Mouse (Mus musculus): ENCODE measurements around the gene Ankrd55. TPM values are rescaled to one million over a fixed set of nuclear protein-coding genes. Genes with fewer than 3 reads are reported as not detected.

Gene Ankrd55
- polyA plus RNA-seq, 1 experiment, result 3.0 TPM

- no peak overlapping the region for H3K27ac ChIP-seq (ENCODE audit: insufficient read depth, low read depth, low read length)
- no peak overlapping the region for H3K4me3 ChIP-seq (ENCODE audit: insufficient read depth, low read length)
- TF ChIP-seq POLR2A (IDR thresholded peaks at IDR 0.05; ENCODE audit: borderline replicate concordance, low read depth, low read length) (no peak), CTCF (IDR thresholded peaks at IDR 0.05; ENCODE audit: low read depth, low read length) (no peak)
- no peaks in the 10 kb centered on the region for H3K4me1 ChIP-seq (ENCODE audit: control insufficient read depth, insufficient read depth, low read length)
These were observed 116.5 kb downstream of the Ankrd55 start for GRCm38 (mm10) chr13:112404723-112405122.

DNA sequence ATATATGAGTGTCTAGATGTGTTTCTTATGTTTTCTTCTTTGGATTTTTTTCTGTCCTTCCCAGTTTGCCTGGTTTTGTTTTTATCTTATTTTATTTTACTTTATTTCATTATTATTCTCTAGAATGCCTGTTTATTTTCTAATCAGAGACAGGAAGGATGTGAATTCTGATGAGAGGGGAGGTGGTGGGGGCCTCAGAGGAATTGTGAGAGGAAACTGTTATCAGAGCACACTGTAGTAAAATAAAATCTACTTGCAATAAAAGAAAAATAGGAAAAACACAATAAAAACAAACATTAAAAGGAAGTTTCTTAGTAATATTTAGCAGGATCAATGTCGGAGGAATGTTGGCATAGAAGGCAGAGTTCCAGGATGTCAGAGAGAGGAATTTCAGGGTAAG, 116.9 kb downstream of the Ankrd55 start:
- no peaks in the 10 kb centered on the region for H3K4me1 ChIP-seq (ENCODE audit: control insufficient read depth, insufficient read depth, low read length)
- no peak overlapping the region for H3K27ac ChIP-seq (ENCODE audit: insufficient read depth, low read depth, low read length)
- H3K4me3 ChIP-seq (ENCODE audit: insufficient read depth, low read length), result no peak overlapping the region
- TF ChIP-seq POLR2A (IDR thresholded peaks at IDR 0.05; ENCODE audit: borderline replicate concordance, low read depth, low read length), result no peak
- no peak for TF ChIP-seq CTCF (IDR thresholded peaks at IDR 0.05; ENCODE audit: low read depth, low read length)

- no peak for TF ChIP-seq POLR2A (IDR thresholded peaks at IDR 0.05; ENCODE audit: borderline replicate concordance, low read depth, low read length)
- no peak for TF ChIP-seq CTCF (IDR thresholded peaks at IDR 0.05; ENCODE audit: low read depth, low read length)
- no peak overlapping the region for H3K27ac ChIP-seq (ENCODE audit: insufficient read depth, low read depth, low read length)
These were observed 118.4 kb downstream of the Ankrd55 start for GRCm38 (mm10) chr13:112406618-112407017.

GRCm38 (mm10) chr13:112407181-112407700, 119.0 kb downstream of the Ankrd55 start:
- no peak overlapping the region for H3K4me3 ChIP-seq (ENCODE audit: insufficient read depth, low read length)
- no peak overlapping the region for H3K27ac ChIP-seq (ENCODE audit: insufficient read depth, low read depth, low read length)
- TF ChIP-seq CTCF (IDR thresholded peaks at IDR 0.05; ENCODE audit: low read depth, low read length) (no peak), POLR2A (IDR thresholded peaks at IDR 0.05; ENCODE audit: borderline replicate concordance, low read depth, low read length) (no peak)
- H3K4me1 ChIP-seq (ENCODE audit: control insufficient read depth, insufficient read depth, low read length), result no peaks in the 10 kb centered on the region

More at GRCm38 (mm10) chr13:112406618-112407017, 118.4 kb downstream of the Ankrd55 start:
- no peak overlapping the region for H3K4me3 ChIP-seq (ENCODE audit: insufficient read depth, low read length)
- H3K4me1 ChIP-seq (ENCODE audit: control insufficient read depth, insufficient read depth, low read length), result no peaks in the 10 kb centered on the region

DNA sequence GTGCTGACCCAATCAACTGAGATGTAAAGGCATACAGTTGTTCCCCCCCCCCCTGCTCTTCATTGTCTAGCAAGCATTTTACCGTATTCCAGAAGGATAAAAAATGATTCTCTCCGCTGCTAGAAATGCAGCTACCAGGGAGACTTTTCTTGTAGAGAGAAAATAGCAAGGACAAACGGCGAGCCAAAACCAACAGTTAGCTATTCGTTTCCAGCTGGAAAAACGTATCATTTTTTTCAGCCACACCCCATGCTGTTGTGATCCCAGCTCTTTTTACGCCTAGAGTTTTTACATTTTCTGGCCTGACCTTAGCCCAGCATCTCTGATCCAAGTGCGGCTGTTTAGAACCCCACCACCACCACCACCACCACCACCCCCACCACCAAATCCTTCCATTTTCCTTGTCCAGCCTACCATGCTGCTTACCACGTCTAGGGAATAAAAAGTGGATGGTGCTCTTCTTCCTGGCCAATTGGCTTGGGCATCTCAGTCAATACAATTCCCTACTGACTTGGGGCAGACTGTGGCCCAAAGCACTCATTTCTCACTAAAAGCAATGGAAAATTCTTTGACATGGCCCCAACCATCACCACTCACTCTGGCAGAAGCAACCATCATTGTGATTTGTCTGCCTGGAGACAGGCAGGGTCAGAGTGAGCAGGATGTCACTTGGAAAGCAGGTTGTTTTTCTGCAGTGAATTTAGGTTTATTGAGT, 119.7 kb downstream of the Ankrd55 start:
- TF ChIP-seq CTCF (IDR thresholded peaks at IDR 0.05; ENCODE audit: low read depth, low read length) (no peak), POLR2A (IDR thresholded peaks at IDR 0.05; ENCODE audit: borderline replicate concordance, low read depth, low read length) (no peak)
- Histone ChIP-seq H3K4me1 (ENCODE audit: control insufficient read depth, insufficient read depth, low read length) (no peaks in the 10 kb centered on the region), H3K27ac (ENCODE audit: insufficient read depth, low read depth, low read length) (no peak overlapping the region), H3K4me3 (ENCODE audit: insufficient read depth, low read length) (no peak overlapping the region)

DNA sequence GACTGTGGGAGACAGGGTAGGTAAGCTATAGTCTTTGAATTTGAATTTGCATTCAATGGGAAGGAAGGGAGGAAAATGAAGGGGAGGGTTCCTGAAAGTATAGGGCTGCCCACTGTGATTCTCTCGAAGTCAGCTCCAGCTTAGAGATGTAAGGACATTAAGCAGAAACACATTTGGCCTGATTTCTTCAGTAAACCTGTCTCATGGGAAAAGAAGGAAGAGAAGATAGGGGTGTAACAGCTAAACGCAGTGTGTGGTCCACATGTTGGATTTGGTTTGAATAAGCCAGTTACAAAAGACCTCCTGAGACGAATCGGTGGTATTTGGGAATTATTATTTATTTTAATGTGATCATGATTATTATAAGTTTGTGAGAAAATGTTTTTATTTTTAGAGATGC, 120.5 kb downstream of the Ankrd55 start:
- Histone ChIP-seq H3K4me1 (ENCODE audit: control insufficient read depth, insufficient read depth, low read length) (no peaks in the 10 kb centered on the region), H3K4me3 (ENCODE audit: insufficient read depth, low read length) (no peak overlapping the region), H3K27ac (ENCODE audit: insufficient read depth, low read depth, low read length) (no peak overlapping the region)
- TF ChIP-seq CTCF (IDR thresholded peaks at IDR 0.05; ENCODE audit: low read depth, low read length) (no peak), POLR2A (IDR thresholded peaks at IDR 0.05; ENCODE audit: borderline replicate concordance, low read depth, low read length) (no peak)

DNA sequence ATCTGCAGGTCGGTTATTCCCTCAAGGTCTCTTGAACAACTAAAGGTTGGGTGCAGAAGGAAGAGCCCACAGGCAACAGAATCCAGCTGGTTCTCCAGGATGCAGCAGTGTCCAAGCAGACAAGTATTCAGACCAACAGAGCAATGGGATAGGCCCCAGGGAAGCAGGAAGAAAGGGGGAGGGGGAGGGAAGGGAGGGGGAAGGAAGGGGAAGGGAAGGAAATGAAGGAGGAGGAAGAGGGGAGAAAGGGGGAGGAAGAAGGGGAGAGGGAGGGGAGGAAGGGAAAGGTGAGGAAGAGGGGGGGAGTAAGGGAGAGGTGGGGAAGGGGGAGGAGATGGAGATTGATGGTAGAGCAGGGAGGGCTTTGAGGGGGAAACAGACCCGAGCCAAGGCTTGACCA, 121.1 kb downstream of the Ankrd55 start:
- Histone ChIP-seq H3K4me3 (ENCODE audit: insufficient read depth, low read length) (no peak overlapping the region), H3K27ac (ENCODE audit: insufficient read depth, low read depth, low read length) (no peak overlapping the region), H3K4me1 (ENCODE audit: control insufficient read depth, insufficient read depth, low read length) (no peaks in the 10 kb centered on the region)
- TF ChIP-seq POLR2A (IDR thresholded peaks at IDR 0.05; ENCODE audit: borderline replicate concordance, low read depth, low read length) (no peak), CTCF (IDR thresholded peaks at IDR 0.05; ENCODE audit: low read depth, low read length) (no peak)

- TF ChIP-seq CTCF (IDR thresholded peaks at IDR 0.05; ENCODE audit: low read depth, low read length) (no peak), POLR2A (IDR thresholded peaks at IDR 0.05; ENCODE audit: borderline replicate concordance, low read depth, low read length) (no peak)
- Histone ChIP-seq H3K27ac (ENCODE audit: insufficient read depth, low read depth, low read length) (no peak overlapping the region), H3K4me3 (ENCODE audit: insufficient read depth, low read length) (no peak overlapping the region), H3K4me1 (ENCODE audit: control insufficient read depth, insufficient read depth, low read length) (no peaks in the 10 kb centered on the region)
These were observed 121.6 kb downstream of the Ankrd55 start for GRCm38 (mm10) chr13:112409851-112410250.

DNA sequence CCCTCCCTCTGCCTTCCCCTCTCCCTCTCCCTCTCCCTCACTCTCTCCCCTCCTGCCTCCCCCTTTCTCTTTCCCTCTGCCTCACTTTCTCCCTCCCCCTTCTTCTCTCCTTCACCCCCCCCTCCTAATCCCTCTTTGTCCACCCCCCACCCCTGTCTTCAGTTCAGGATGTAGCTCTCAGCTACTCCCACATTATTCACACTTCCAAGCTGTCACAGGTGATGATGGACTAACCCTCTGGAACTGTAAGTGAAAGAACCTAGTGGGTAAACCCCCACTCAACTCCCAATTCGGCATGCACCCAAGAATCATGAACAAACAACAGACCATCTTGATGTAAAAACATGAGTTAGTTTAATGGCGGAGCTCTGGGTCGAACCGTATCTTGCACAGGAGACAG, 122.2 kb downstream of the Ankrd55 start:
- H3K4me1 ChIP-seq (ENCODE audit: control insufficient read depth, insufficient read depth, low read length), result no peaks in the 10 kb centered on the region
- no peak overlapping the region for H3K27ac ChIP-seq (ENCODE audit: insufficient read depth, low read depth, low read length)
- no peak for TF ChIP-seq POLR2A (IDR thresholded peaks at IDR 0.05; ENCODE audit: borderline replicate concordance, low read depth, low read length)
- no peak for TF ChIP-seq CTCF (IDR thresholded peaks at IDR 0.05; ENCODE audit: low read depth, low read length)
- no peak overlapping the region for H3K4me3 ChIP-seq (ENCODE audit: insufficient read depth, low read length)

DNA sequence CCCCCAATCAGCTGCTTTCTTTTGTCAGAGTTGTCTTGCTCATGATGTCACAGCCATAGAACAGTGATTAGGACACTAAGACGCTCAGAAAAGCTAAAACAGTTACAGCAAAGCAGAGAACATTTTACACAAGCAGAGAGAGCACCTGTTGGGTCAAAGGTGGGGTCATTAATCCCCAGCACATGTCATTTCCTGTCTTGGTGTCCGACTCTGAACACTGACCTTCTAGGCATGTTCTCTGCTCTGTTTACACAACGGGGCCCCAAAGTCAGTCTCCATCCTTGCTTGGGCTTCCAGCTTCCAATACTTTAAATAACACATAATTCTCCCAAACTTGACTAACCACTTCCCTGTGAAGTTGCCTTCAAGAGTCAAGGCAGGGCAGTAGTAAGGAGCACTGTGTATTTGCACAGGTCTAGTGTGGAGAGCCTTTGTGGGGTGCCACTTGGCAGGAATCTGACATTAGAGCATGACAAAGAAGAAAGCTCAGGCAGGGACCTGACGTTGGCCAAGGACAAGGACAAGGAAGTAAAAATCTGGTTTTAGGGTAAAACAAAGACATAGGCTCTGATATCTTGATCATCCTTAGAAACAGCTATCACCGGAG, 123.1 kb downstream of the Ankrd55 start:
- no peak overlapping the region for H3K27ac ChIP-seq (ENCODE audit: insufficient read depth, low read depth, low read length)
- TF ChIP-seq POLR2A (IDR thresholded peaks at IDR 0.05; ENCODE audit: borderline replicate concordance, low read depth, low read length) (no peak), CTCF (IDR thresholded peaks at IDR 0.05; ENCODE audit: low read depth, low read length) (no peak)
- no peak overlapping the region for H3K4me3 ChIP-seq (ENCODE audit: insufficient read depth, low read length)
- H3K4me1 ChIP-seq (ENCODE audit: control insufficient read depth, insufficient read depth, low read length), result peaks cover 6% of the 10 kb centered on the region

Data from bone marrow macrophage, adult 2 months (primary cell).